Mouse (Mus musculus): ENCODE data around the gene Dynlrb1. TPM values are rescaled to one million over a fixed set of nuclear protein-coding genes. Genes with fewer than 3 reads are reported as not detected.

The Dynlrb1 gene
- 491 and 511 TPM in 2 replicates for polyA plus RNA-seq (2014; fragmentation: Nextera tagmentation; extraction: Ambion mirVana)

DNA sequence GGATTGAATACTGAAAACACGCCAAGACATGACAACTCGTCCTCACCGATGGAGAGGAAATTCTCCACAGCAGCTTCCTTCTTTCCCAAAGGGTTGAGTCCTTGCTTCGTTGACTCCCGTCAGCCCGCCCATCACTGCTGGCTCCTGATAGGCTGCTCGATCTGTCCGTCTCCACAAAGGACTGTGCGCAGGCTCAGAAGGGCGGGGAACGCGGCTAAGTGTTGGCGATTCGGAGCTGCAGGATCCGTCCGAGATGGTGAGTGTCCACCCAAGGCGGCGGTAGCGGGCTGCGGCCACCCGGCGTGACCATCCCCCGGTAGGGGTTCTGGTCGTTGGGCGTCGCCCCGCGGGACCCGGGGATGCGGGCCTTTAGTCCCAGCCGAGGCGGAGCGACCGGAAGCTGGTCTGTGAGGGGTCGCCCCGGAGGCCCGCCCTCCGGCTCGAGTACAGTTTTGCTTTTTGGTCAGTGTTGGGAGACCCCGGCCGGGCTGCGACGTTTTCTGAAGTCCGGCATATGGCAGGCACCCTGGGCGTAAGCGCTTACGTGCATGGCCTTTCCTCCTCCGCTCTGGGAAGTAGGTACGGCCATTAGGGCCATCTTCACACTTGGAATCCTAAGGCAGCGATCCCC is at the start of gene Dynlrb1:
Gene Dynlrb1, plus strand, starts transcription at position 172 of the 631 bp plus-strand sequence.
- Histone ChIP-seq H3K4me2 (ENCODE audit: low read length) (peak within 1 kb of the TSS; percentile 80), H3K36me3 (ENCODE audit: control insufficient read depth, insufficient read depth, low read length) (0 out of 2 replicates have a peak, but pooled peaks cover 3% of the 10 kb centered on the region), H3K27ac (replicated peaks in 1 of 2; ENCODE audit: control insufficient read depth in 1 of 2, insufficient read depth in 1 of 2, low read depth in 2 of 2, low read length in 2 of 2) (peak within 1 kb of the TSS; percentile 81 to 88), H3K9me3 (ENCODE audit: control insufficient read depth, low read length) (no peaks in the 10 kb centered on the region), H3K9ac (ENCODE audit: low read length) (peak within 1 kb of the TSS; percentile 85), H3K4me1 (ENCODE audit: control insufficient read depth in 2 of 2, insufficient read depth in 2 of 2, low read length in 2 of 2) (peaks cover 6 to 15% of the 10 kb centered on the region in 2 experiments), H3K4me3 (ENCODE audit: control insufficient read depth in 1 of 2, insufficient read depth in 1 of 2, low read depth in 1 of 2, low read length in 2 of 2) (peak within 1 kb of the TSS; percentile 78 to 83), H3K27me3 (ENCODE audit: control insufficient read depth, insufficient read depth, low read length) (no peaks in the 10 kb centered on the region)
- ATAC-seq (ENCODE audit: insufficient number of reproducible peaks, insufficient read depth, low FRiP score, low read depth), result peak; percentile 97
- WGBS, result under 1% methylated on average over 50 of the region's 50 CpGs

DNA sequence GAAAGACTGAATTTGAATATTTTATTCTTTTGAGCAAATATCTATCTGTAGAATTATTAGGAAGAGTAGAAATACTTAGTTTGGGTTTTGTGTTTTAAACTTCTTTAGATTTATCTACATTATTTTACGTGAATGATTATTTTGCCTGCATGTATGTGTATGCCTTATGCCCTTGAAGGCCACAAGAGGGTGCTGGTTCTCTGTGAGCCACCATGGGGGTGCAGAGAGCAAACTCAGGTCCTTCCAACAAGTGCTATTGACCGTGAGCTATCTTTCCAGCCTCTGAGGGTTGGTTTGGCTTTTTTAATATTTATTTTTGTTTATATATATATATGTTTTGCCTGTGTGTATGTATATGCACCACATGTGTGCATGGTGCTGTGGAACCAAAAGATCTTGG is 28.9 kb upstream of the Dynlrb1 start:
- Histone ChIP-seq H3K9me3 (ENCODE audit: control insufficient read depth, low read length) (no peaks in the 10 kb centered on the region), H3K27me3 (ENCODE audit: control insufficient read depth, insufficient read depth, low read length) (no peaks in the 10 kb centered on the region), H3K4me1 (ENCODE audit: control insufficient read depth in 2 of 2, insufficient read depth in 2 of 2, low read length in 2 of 2) (peaks cover 0 to 4% of the 10 kb centered on the region in 2 experiments; a peak in 1 of 4 replicates), H3K4me2 (ENCODE audit: low read length) (no peak overlapping the region), H3K36me3 (ENCODE audit: control insufficient read depth, insufficient read depth, low read length) (peaks cover 89% of the 10 kb centered on the region), H3K27ac (replicated peaks in 1 of 2; ENCODE audit: control insufficient read depth in 1 of 2, insufficient read depth in 1 of 2, low read depth in 2 of 2, low read length in 2 of 2) (no peak overlapping the region), H3K9ac (ENCODE audit: low read length) (no peak overlapping the region), H3K4me3 (ENCODE audit: control insufficient read depth in 1 of 2, insufficient read depth in 1 of 2, low read depth in 1 of 2, low read length in 2 of 2) (no peak overlapping the region)
- WGBS, result 82% methylated on average over 2 of the region's 2 CpGs
- ATAC-seq (ENCODE audit: insufficient number of reproducible peaks, insufficient read depth, low FRiP score, low read depth), result no peak

DNA sequence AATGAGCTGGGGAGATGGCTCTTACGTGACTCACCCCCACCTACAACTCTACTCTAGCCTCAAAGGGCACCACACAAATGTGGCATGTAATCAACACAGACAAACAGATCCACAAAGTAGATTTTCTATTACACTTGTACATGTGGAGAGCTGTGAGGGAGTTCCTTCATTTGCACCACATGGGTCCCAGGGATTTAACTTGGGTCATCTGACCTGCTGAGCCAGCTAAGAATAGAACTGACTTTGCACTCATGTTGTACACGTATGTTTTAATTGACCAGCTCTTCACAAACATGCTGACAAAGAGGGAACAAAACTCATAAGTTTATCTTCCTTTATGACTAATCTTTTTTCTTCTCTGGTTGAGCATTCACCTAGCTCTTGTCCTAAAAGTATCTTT is 13.2 kb upstream of the Dynlrb1 start:
- Histone ChIP-seq H3K9ac (ENCODE audit: low read length) (no peak overlapping the region), H3K4me1 (ENCODE audit: control insufficient read depth in 2 of 2, insufficient read depth in 2 of 2, low read length in 2 of 2) (peaks cover 4 to 20% of the 10 kb centered on the region in 2 experiments), H3K4me3 (ENCODE audit: control insufficient read depth in 1 of 2, insufficient read depth in 1 of 2, low read depth in 1 of 2, low read length in 2 of 2) (no peak overlapping the region), H3K9me3 (ENCODE audit: control insufficient read depth, low read length) (no peaks in the 10 kb centered on the region), H3K27me3 (ENCODE audit: control insufficient read depth, insufficient read depth, low read length) (no peaks in the 10 kb centered on the region), H3K27ac (replicated peaks in 1 of 2; ENCODE audit: control insufficient read depth in 1 of 2, insufficient read depth in 1 of 2, low read depth in 2 of 2, low read length in 2 of 2) (peak overlapping the region; percentile 5 to 70; a peak in 3 of 4 replicates), H3K36me3 (ENCODE audit: control insufficient read depth, insufficient read depth, low read length) (peaks cover 89% of the 10 kb centered on the region), H3K4me2 (ENCODE audit: low read length) (no peak overlapping the region)
- ATAC-seq (ENCODE audit: insufficient number of reproducible peaks, insufficient read depth, low FRiP score, low read depth), result no peak
- WGBS, result 64% methylated on average over 2 of the region's 2 CpGs

DNA sequence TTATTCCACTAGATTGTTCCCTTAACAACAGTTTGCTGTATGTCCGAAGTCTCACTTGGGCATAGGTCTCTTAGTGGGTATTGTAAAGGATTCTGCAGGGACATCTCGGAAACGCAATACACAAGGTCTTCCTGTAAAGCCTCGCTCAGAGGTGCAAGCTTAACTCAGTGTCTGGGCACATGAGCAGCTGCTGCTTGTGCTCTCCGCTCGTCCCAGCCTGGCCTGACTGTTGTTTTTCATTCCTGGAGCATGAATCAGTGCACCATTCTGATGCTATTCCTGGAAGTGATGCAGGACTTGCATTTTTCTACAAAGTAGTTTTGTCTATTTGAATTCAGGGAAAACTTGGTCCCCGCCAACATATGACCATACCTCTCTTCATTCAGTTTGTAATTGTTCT is 11.6 kb upstream of the Dynlrb1 start:
- Histone ChIP-seq H3K9ac (ENCODE audit: low read length) (no peak overlapping the region), H3K27me3 (ENCODE audit: control insufficient read depth, insufficient read depth, low read length) (no peaks in the 10 kb centered on the region), H3K4me2 (ENCODE audit: low read length) (no peak overlapping the region), H3K27ac (replicated peaks in 1 of 2; ENCODE audit: control insufficient read depth in 1 of 2, insufficient read depth in 1 of 2, low read depth in 2 of 2, low read length in 2 of 2) (peak overlapping the region; percentile 70 to 87), H3K4me3 (ENCODE audit: control insufficient read depth in 1 of 2, insufficient read depth in 1 of 2, low read depth in 1 of 2, low read length in 2 of 2) (no peak overlapping the region), H3K4me1 (ENCODE audit: control insufficient read depth in 2 of 2, insufficient read depth in 2 of 2, low read length in 2 of 2) (peaks cover 4 to 20% of the 10 kb centered on the region in 2 experiments), H3K36me3 (ENCODE audit: control insufficient read depth, insufficient read depth, low read length) (peaks cover 77% of the 10 kb centered on the region), H3K9me3 (ENCODE audit: control insufficient read depth, low read length) (no peaks in the 10 kb centered on the region)
- no peak for ATAC-seq (ENCODE audit: insufficient number of reproducible peaks, insufficient read depth, low FRiP score, low read depth)
- WGBS, result 39% methylated on average over 7 of the region's 7 CpGs

DNA sequence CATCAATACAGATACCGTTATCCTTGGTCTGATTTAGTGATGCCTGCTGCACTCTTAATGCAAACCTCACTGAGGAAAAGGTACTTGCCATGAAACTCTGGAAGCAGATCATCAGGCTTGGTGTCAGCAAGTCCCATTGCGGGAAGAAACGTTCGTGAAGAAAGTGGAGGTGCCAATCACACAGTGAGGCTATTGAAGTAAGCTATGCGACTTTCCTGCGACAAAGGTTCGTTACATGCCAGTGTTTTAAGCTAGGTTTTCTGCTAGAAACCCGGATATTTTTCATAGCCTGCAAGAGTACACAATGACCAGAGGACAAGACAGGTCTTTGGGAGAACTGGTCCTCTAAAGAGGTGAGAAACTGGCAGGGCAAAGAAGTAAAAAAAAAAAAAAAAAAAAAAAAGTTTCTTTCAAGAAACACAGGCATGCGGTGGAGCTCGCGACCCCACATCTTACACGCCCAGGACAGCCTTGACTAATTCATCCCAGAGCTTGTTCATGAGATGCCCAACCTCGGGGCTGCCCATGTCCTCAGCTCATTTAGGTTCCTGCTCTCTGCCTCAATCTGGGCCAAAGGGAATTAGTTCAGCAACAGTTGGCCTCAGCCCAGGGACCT is 479 bp upstream of the Dynlrb1 start:
- ATAC-seq (ENCODE audit: insufficient number of reproducible peaks, insufficient read depth, low FRiP score, low read depth), result peak; percentile 67
- peaks cover 6 to 15% of the 10 kb centered on the region in 2 experiments for H3K4me1 ChIP-seq (ENCODE audit: control insufficient read depth in 2 of 2, insufficient read depth in 2 of 2, low read length in 2 of 2)
- WGBS, result 9% methylated on average over 13 of the region's 13 CpGs
- H3K27ac ChIP-seq (replicated peaks in 1 of 2; ENCODE audit: control insufficient read depth in 1 of 2, insufficient read depth in 1 of 2, low read depth in 2 of 2, low read length in 2 of 2), result peak overlapping the region; percentile 81 to 88
- no peaks in the 10 kb centered on the region for H3K27me3 ChIP-seq (ENCODE audit: control insufficient read depth, insufficient read depth, low read length)
- H3K4me2 ChIP-seq (ENCODE audit: low read length), result peak overlapping the region; percentile 80
- no peaks in the 10 kb centered on the region for H3K9me3 ChIP-seq (ENCODE audit: control insufficient read depth, low read length)
- peak overlapping the region; percentile 78 to 83 for H3K4me3 ChIP-seq (ENCODE audit: control insufficient read depth in 1 of 2, insufficient read depth in 1 of 2, low read depth in 1 of 2, low read length in 2 of 2)
- H3K9ac ChIP-seq (ENCODE audit: low read length), result peak overlapping the region; percentile 85
- no peaks in the 10 kb centered on the region for H3K36me3 ChIP-seq (ENCODE audit: control insufficient read depth, insufficient read depth, low read length)

DNA sequence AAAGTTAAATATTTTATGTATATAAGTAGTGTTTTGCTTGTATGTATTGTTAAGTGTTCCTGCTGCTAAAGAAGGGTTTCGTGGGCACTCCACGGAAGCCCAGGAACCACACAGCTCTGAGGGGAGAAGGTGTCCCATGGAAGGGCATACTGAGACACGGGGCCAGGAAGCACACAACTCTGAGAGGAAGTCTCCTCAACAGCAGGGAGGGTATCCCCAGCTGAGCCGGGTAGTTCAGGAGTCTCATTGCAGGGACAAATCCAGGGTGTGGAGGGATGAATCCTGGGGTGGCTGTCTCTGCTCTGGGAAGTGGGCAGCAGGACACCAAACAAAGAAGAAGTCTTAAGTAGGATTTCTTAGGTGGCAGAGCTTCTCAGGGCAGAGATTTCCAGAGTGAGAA is 943 bp downstream of the Dynlrb1 start:
- Histone ChIP-seq H3K27ac (replicated peaks in 1 of 2; ENCODE audit: control insufficient read depth in 1 of 2, insufficient read depth in 1 of 2, low read depth in 2 of 2, low read length in 2 of 2) (peak overlapping the region in 1 of 2 experiments; percentile 81; a peak in 2 of 4 replicates), H3K9me3 (ENCODE audit: control insufficient read depth, low read length) (no peaks in the 10 kb centered on the region), H3K9ac (ENCODE audit: low read length) (peak overlapping the region; percentile 85), H3K27me3 (ENCODE audit: control insufficient read depth, insufficient read depth, low read length) (no peaks in the 10 kb centered on the region), H3K4me2 (ENCODE audit: low read length) (peak overlapping the region; percentile 80), H3K4me3 (ENCODE audit: control insufficient read depth in 1 of 2, insufficient read depth in 1 of 2, low read depth in 1 of 2, low read length in 2 of 2) (peak overlapping the region; percentile 78 to 83), H3K36me3 (ENCODE audit: control insufficient read depth, insufficient read depth, low read length) (0 out of 2 replicates have a peak, but pooled peaks cover 5% of the 10 kb centered on the region), H3K4me1 (ENCODE audit: control insufficient read depth in 2 of 2, insufficient read depth in 2 of 2, low read length in 2 of 2) (peaks cover 6 to 15% of the 10 kb centered on the region in 2 experiments)
- WGBS, result 7% methylated on average over 4 of the region's 4 CpGs
- ATAC-seq (ENCODE audit: insufficient number of reproducible peaks, insufficient read depth, low FRiP score, low read depth), result no peak

DNA sequence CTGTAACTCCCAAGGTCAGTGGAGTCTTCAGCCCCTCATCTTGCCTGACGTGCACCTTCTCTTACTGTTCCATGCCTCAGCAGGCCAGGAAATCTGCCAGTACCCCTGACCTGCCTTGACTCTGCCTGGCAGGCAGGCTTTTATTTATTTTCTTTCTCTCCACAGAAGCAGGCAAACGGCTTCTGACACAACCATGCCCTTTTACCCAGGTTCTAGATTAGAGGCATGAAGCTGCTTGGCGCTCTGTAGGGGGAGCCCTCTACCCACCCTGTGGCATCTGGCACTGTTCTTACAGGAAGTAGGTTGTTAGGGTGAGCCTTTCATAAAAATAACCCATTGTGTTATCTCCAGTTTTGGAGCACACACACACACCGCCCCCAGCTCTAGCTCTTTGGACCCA is 4.6 kb downstream of the Dynlrb1 start:
- Histone ChIP-seq H3K4me3 (ENCODE audit: control insufficient read depth in 1 of 2, insufficient read depth in 1 of 2, low read depth in 1 of 2, low read length in 2 of 2) (no peak overlapping the region), H3K27ac (replicated peaks in 1 of 2; ENCODE audit: control insufficient read depth in 1 of 2, insufficient read depth in 1 of 2, low read depth in 2 of 2, low read length in 2 of 2) (no peak overlapping the region), H3K36me3 (ENCODE audit: control insufficient read depth, insufficient read depth, low read length) (peaks cover 39% of the 10 kb centered on the region), H3K27me3 (ENCODE audit: control insufficient read depth, insufficient read depth, low read length) (no peaks in the 10 kb centered on the region), H3K9ac (ENCODE audit: low read length) (no peak overlapping the region), H3K4me1 (ENCODE audit: control insufficient read depth in 2 of 2, insufficient read depth in 2 of 2, low read length in 2 of 2) (peaks cover 6 to 22% of the 10 kb centered on the region in 2 experiments), H3K9me3 (ENCODE audit: control insufficient read depth, low read length) (no peaks in the 10 kb centered on the region), H3K4me2 (ENCODE audit: low read length) (no peak overlapping the region)
- no peak for ATAC-seq (ENCODE audit: insufficient number of reproducible peaks, insufficient read depth, low FRiP score, low read depth)
- 73% methylated on average over 4 of the region's 4 CpGs for WGBS
